Mouse (Mus musculus) spleen, adult 18-20 months (tissue): ENCODE measurements around the gene Dtwd1.
"Not testable (repeated sequence)": the region's sequence is repeated elsewhere in the genome, so short reads cannot be mapped to it uniquely, and the experiment has no call there.

Experiments used
- DNase-seq, 2 experiments: peaks; one replicate each; pipeline ENCODE4 v3.0.0; 2022; ENCODE audit warnings: mixed read lengths in 2 of 2

The Dtwd1 gene

GRCm38 (mm10) chr2:126151855-126152571 is at the start of gene Dtwd1, which contains the start of gene Fam227b:
TSS of gene Dtwd1 (plus strand) at chr2:126152141.
TSS of gene Fam227b (minus strand) at chr2:126152004.
- peak; percentile 95 to 97 for DNase-seq

GRCm38 (mm10) chr2:126147723-126148122 is 4.2 kb upstream of the Dtwd1 start:
- no peak for DNase-seq

DNA sequence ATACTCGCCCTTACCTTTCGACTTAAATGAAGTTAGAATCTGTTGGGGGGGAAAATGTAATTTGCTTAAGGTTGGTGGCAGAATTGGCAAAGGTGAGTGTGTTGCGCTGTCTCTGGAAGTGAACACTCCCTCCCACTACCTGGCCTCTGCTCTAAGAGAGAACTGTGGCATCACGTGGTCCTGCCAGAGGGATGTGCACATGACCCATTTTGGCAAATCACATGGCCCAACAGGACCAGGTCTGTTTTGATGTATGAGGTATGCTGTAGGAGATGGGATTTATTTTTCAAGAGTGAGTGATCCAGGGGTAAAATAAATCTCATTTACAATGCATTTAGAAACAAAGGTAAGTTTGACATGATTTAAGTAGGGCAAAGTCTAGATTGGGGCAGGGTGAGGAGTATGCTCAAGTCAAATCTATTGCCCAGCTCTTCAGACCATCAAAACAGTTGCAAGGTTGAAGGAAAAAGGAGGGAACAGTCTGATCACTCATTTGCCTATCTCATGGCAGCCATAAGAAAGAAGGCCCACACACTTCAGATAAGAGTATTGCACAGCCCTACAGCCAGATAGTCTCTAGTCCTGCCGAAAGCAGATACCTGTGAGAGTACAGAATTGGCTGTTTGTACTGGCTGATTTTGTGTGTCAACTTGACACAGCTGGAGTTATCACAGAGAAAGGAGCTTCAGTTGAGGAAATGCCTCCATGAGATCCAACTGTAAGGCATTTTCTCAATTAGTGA is 13.5 kb downstream of the Dtwd1 start:
- no peak for DNase-seq

GRCm38 (mm10) chr2:126166335-126166734 is 14.4 kb downstream of the Dtwd1 start:
- DNase-seq, result no peak

- no peak for DNase-seq
These were observed 15.1 kb downstream of the Dtwd1 start for GRCm38 (mm10) chr2:126166848-126167617.

DNA sequence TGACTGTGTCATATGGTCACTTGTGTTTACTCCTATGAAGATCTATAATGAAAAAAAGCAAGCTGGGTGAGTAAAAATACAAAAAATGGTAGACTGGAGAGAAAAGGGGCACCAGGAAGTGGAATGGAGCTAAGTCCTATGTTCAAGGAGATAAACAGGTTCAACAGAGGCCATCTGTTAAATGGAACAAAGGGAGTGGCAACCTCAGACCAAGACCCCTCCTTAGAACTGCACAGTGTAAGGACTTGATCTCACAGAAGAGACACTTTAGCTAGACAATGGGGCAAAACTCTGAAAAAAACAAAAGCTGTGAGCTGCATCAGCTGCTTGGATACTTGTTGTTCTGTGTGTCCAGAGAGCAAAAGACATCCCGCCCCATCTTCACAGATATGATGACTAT is 19.5 kb downstream of the Dtwd1 start:
- no peak for DNase-seq

DNA sequence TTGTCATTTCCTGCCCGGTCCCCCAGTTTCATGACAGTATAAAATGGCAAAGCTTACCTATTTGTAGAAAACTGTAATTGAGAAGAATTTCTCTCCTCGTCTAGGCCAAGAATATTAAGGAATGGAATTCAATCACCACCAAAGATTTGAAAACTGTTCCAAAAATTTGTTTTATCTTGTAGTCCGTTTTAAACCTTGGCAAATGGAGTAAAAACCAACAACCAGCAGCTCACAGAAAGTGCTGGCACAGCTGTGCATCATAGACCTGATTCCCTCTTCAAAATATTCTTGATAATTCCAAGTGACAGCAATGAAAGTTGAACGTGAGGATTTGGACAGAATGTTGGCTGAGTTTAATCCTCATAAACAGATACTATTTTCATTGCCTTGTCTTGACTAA is 39.4 kb downstream of the Dtwd1 start:
- no peak for DNase-seq

- DNase-seq, result no peak
These were observed 40.2 kb downstream of the Dtwd1 start for GRCm38 (mm10) chr2:126192129-126192528.

GRCm38 (mm10) chr2:126195631-126196356 is 43.9 kb downstream of the Dtwd1 start:
- no peak for DNase-seq

DNA sequence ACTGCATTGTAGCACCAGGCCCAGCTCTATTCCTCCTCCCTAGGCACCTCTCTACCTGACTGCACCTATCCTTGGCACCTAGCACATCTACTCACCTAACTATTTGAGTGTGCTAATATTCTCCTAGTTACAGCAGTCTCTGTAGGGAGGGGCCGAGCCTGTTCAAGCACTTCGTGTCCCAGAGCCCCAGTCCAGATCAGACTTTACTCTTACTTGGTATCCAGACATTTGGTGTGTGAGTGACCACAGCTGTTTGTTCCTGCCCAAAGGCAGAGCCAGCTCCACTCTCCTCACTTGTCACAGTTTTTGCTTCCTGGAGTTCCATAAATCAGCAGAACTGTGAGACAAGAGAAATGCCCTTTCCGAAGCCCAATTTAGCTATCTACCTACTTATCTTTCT is 47.0 kb downstream of the Dtwd1 start:
- DNase-seq, result no peak

GRCm38 (mm10) chr2:126211011-126211680 is 59.2 kb downstream of the Dtwd1 start:
- DNase-seq, result no peak

GRCm38 (mm10) chr2:126214800-126215199 is 62.9 kb downstream of the Dtwd1 start, which contains the start of gene Gm17555:
TSS of gene Gm17555 (plus strand) at chr2:126215100.
- not testable (repeated sequence) for DNase-seq
